ENCODE assay signal across 8 mouse cellular contexts in the genomic region with DNA sequence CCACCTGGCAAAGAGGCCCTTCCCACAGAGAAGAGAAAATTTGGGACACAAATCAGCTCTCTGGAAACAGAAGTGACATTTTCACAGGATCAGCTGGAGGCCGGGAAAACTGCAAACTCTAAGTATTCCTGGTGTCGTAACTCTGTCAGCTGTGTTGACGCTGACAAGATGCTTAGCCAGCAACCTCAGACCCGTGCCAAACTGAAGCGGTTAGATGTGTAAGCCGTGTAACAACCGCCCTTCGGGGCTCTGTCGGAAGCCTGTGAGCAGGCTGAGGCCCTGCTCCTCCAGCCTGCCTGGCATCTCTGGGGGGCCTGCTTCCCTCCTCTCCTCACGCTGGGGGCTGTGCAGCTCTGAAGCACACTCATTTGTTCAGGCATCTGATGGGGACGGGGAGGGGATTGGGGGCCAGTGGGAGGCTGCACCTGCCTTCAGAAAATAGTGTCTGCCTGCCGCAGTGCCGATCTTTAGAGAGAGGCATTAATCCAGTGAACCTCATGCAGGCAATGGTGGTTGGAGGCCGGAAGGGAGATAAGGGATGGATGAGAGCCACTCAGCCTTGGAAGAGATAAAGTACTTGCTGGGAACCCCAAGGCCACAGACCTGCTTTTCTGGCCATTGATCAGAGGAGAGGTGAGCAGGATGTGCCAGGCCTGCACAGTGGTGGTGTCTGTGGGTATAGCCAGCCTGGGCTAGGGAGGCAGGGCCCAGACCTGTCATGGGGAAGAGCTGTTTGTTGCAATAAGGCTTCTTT.
A peak's percentile ranks its signal among the peaks of the same experiment; 100 is the strongest.
DNase-seq lines count a peak whose midpoint lies in the region; TF ChIP-seq lines count a peak whose summit lies in the region.

No protein-coding gene starts in this region.

- WGBS in heart, adult 2 months = 29% methylated on average over 14 of the region's 14 CpGs

- H3K27me3 ChIP-seq in heart, adult 2 months (ENCODE audit: control insufficient read depth, insufficient read depth, low read length) = no peaks in the 10 kb centered on the region

- DNase-seq in layer of hippocampus, adult 9-11 months = peak; percentile 83
- DNase-seq in layer of hippocampus, adult 8-10 months (ENCODE audit: low spot score in 2 of 2) = no peak
- DNase-seq in brain, adult 2 months (ENCODE audit: low read depth, low spot score) = peak; percentile 86
- DNase-seq in heart, adult 2 months = peak; percentile 73 to 83
- DNase-seq in kidney, postnatal 10 days = peak; percentile 78
- peak; percentile 46 for DNase-seq in lung, postnatal 25 days (ENCODE audit: low spot score)
- DNase-seq in T-cell, adult 2 months (ENCODE audit: low spot score) = no peak
- DNase-seq in layer of hippocampus, adult 9-10 months (ENCODE audit: low spot score) = no peak

- no peak for TF ChIP-seq CTCF in heart, adult 2 months (IDR thresholded peaks at IDR 0.05)

- H3K36me3 ChIP-seq in heart, adult 2 months (ENCODE audit: control insufficient read depth, insufficient read depth, low read length) = no peaks in the 10 kb centered on the region

- H3K27ac ChIP-seq in heart, adult 2 months = peak overlapping the region; percentile 41

- no peak for TF ChIP-seq POLR2A in heart, adult 2 months (IDR thresholded peaks at IDR 0.05; ENCODE audit: insufficient read depth, low read depth, low read length)

- no peak overlapping the region for H3K9ac ChIP-seq in heart, adult 2 months (ENCODE audit: low read depth, low read length)

- no peaks in the 10 kb centered on the region for H3K79me2 ChIP-seq in heart, adult 2 months (replicated peaks; ENCODE audit: control insufficient read depth, insufficient read depth, low read length)

- peaks cover 22% of the 10 kb centered on the region for H3K4me1 ChIP-seq in heart, adult 2 months (ENCODE audit: control insufficient read depth, insufficient read depth, low read length)

- intact Hi-C loops in heart, adult 2 months (cut with DNase I) = no loop called here

- no peak overlapping the region for H3K4me3 ChIP-seq in heart, adult 2 months

- TF ChIP-seq EP300 in heart, adult 2 months (IDR thresholded peaks at IDR 0.05; ENCODE audit: insufficient read depth, low read depth, low read length) = peak; percentile 56; the same call in 1 of the 2 replicates

Comparison
In these comparisons a context has a peak if more than half of its experiments do, and no peak if none do; other contexts are left out.
1. DNase-seq: peak in layer of hippocampus, adult 9-11 months (single experiment), brain, adult 2 months (single experiment), heart, adult 2 months (2 of 2), kidney, postnatal 10 days (single experiment) and lung, postnatal 25 days (single experiment); none in layer of hippocampus, adult 8-10 months (0 of 2), T-cell, adult 2 months (single experiment) and layer of hippocampus, adult 9-10 months (single experiment).